Mouse (Mus musculus): ENCODE measurements around the gene Mum1l1. TPM values are rescaled to one million over a fixed set of nuclear protein-coding genes. Genes with fewer than 3 reads are reported as not detected.

Gene Mum1l1
- polyA plus RNA-seq, 1 experiment from 2014 or later: 1.7 TPM

DNA sequence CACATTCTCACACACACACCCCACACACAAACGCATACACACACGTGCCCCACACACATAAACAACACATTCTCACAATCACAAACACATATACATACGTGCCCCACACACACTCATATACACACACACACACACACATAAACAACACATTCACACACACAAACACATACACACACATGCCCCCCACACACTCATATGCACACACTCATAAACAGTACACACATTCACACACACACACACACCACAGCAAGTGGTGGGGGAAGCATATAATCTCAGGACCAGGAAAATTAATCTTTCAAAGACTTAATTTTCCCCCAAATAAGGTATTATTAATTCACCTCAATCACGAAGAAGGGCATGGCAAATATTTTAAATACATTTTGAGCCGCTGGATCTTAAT lies 6.6 kb downstream of the Mum1l1 start:
- Histone ChIP-seq H3K27me3 (ENCODE audit: insufficient read depth, low read length) (no peaks in the 10 kb centered on the region), H3K4me1 (ENCODE audit: insufficient read depth) (no peaks in the 10 kb centered on the region), H3K27ac (ENCODE audit: low read depth) (no peak overlapping the region), H3K9me3 (ENCODE audit: low read length) (no peaks in the 10 kb centered on the region), H3K36me3 (replicated peaks; ENCODE audit: insufficient read depth, low read length) (no peaks in the 10 kb centered on the region), H3K4me3 (ENCODE audit: low read depth, low read length) (no peak overlapping the region), H3K4me2 (ENCODE audit: low read depth, low read length) (no peak overlapping the region), H3K9ac (replicated peaks) (no peak overlapping the region)
- no peak for DNase-seq
- TF ChIP-seq EP300 (IDR thresholded peaks at IDR 0.05; ENCODE audit: low read depth): no peak
- no peak for TF ChIP-seq CTCF (IDR thresholded peaks at IDR 0.05; ENCODE audit: low read depth)
- 67% methylated on average over 5 of the region's 5 CpGs for WGBS (ENCODE audit: insufficient replicate concordance)
- no peak for ATAC-seq

DNA sequence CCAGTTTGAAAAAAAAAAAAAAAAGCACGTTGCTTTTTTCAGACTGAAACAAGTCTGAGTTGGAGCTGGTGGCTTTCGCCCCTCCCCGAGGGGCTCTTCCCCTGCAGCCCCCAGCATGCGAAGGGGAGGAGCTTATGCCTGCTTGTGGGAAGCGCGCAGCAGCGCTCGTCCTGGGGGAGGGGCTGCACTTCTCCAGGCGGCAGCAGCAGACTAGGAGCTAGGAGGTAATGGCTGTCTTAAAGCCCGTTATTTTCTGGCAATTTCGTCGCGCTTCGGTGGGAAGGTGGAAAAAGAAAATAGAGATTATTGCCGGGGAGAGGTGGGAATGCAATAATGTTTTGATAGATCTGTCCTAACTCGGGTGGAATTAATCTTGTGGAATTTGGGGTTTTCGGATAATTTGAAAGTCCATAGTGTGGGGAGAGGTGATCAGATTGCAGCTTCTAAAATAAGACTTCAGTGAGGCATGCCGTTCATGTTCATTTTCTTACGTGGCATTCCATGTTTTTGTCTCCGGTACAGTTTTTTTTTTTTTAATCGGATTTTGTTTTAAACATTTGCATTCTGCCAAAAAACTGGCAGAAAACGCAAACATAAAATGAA lies 7.2 kb downstream of the Mum1l1 start:
- Histone ChIP-seq H3K9me3 (ENCODE audit: low read length) (no peaks in the 10 kb centered on the region), H3K4me3 (ENCODE audit: low read depth, low read length) (peak overlapping the region; percentile 33), H3K27me3 (ENCODE audit: insufficient read depth, low read length) (no peaks in the 10 kb centered on the region), H3K36me3 (replicated peaks; ENCODE audit: insufficient read depth, low read length) (no peaks in the 10 kb centered on the region), H3K4me1 (ENCODE audit: insufficient read depth) (no peaks in the 10 kb centered on the region), H3K4me2 (ENCODE audit: low read depth, low read length) (peak overlapping the region; percentile 70), H3K27ac (ENCODE audit: low read depth) (no peak overlapping the region), H3K9ac (replicated peaks) (no peak overlapping the region)
- TF ChIP-seq EP300 (IDR thresholded peaks at IDR 0.05; ENCODE audit: low read depth) (no peak), CTCF (IDR thresholded peaks at IDR 0.05; ENCODE audit: low read depth) (no peak)
- peak; percentile 28 for DNase-seq
- no peak for ATAC-seq
- WGBS (ENCODE audit: insufficient replicate concordance): 12% methylated on average over 22 of the region's 22 CpGs

DNA sequence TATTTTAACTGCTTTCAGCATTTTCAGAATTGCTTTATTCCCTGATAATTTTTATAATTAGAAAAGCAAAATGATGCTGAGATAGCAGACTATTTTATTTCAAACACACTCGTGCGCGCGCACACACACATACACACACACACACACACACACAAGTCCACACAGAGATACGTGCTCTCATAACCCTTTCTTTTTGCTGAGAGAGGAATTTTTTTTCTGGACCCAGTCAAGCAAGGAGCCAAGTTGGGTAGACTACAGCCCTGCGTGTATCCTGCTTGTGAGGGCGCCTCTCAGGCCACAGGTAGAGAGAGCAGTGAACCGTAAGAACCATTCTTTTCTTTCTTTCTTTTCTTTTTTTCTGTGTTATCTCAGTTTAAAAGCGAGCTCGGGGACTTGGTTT lies 7.9 kb downstream of the Mum1l1 start:
- Histone ChIP-seq H3K27ac (ENCODE audit: low read depth) (no peak overlapping the region), H3K27me3 (ENCODE audit: insufficient read depth, low read length) (no peaks in the 10 kb centered on the region), H3K9ac (replicated peaks) (no peak overlapping the region), H3K36me3 (replicated peaks; ENCODE audit: insufficient read depth, low read length) (no peaks in the 10 kb centered on the region), H3K9me3 (ENCODE audit: low read length) (no peaks in the 10 kb centered on the region), H3K4me1 (ENCODE audit: insufficient read depth) (no peaks in the 10 kb centered on the region), H3K4me2 (ENCODE audit: low read depth, low read length) (peak overlapping the region; percentile 70; the same call in 1 of the 2 replicates), H3K4me3 (ENCODE audit: low read depth, low read length) (0 out of 2 replicates have a peak overlapping the region, but pooled peaks have one; percentile 33)
- no peak for ATAC-seq
- WGBS (ENCODE audit: insufficient replicate concordance): 63% methylated on average over 10 of the region's 10 CpGs
- no peak for TF ChIP-seq EP300 (IDR thresholded peaks at IDR 0.05; ENCODE audit: low read depth)
- no peak for TF ChIP-seq CTCF (IDR thresholded peaks at IDR 0.05; ENCODE audit: low read depth)
- no peak for DNase-seq

DNA sequence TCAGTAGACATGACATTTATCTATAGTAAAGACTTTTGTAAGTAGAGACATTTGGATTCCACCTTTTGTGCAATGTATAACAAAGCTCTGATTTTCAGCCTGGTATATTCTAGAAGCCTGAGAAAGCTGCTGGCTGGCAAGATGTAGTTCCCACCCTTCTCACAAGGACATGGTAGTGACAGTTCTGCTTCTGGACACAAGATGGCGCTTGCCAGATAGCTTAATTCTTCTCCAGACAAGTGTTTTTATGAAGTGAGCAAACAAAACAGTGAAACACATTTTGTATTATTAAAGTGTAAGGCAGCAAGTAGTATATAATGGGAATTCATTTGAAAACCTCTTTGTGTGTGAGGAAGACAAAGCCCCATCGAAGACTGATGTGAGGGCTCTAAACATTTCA lies 9.2 kb downstream of the Mum1l1 start:
- H3K4me2 ChIP-seq (ENCODE audit: low read depth, low read length): no peak overlapping the region
- ATAC-seq (no peak), DNase-seq (peak; percentile 19)
- no peaks in the 10 kb centered on the region for H3K4me1 ChIP-seq (ENCODE audit: insufficient read depth)
- H3K9me3 ChIP-seq (ENCODE audit: low read length): no peaks in the 10 kb centered on the region
- H3K4me3 ChIP-seq (ENCODE audit: low read depth, low read length): no peak overlapping the region
- H3K36me3 ChIP-seq (replicated peaks; ENCODE audit: insufficient read depth, low read length): no peaks in the 10 kb centered on the region
- H3K27me3 ChIP-seq (ENCODE audit: insufficient read depth, low read length): no peaks in the 10 kb centered on the region
- 29% methylated on average over 2 of the region's 2 CpGs for WGBS (ENCODE audit: insufficient replicate concordance)
- peak; percentile 66 for TF ChIP-seq CTCF (IDR thresholded peaks at IDR 0.05; ENCODE audit: low read depth)
- no peak for TF ChIP-seq EP300 (IDR thresholded peaks at IDR 0.05; ENCODE audit: low read depth)
- no peak overlapping the region for H3K27ac ChIP-seq (ENCODE audit: low read depth)
- no peak overlapping the region for H3K9ac ChIP-seq (replicated peaks)

DNA sequence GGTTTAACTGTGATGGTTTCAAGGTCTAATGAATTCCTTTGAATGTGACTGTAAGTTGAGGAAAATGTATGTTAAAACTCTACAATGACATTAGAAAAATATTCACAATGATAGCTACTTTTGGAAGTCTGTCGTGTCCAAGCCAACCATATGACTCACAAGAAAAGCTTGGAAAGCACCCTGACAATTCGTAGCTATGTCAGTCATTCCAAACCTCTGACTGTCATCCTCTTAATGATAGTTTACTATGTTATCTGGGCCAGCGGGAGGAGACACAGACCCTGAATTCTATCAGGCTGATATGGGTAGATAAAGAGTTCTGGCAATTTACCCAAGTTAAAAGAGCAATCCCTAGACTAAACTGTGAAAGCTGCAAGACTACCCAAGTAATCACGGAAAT lies 11.0 kb downstream of the Mum1l1 start:
- Histone ChIP-seq H3K4me1 (ENCODE audit: insufficient read depth) (no peaks in the 10 kb centered on the region), H3K27ac (ENCODE audit: low read depth) (no peak overlapping the region), H3K36me3 (replicated peaks; ENCODE audit: insufficient read depth, low read length) (no peaks in the 10 kb centered on the region), H3K4me3 (ENCODE audit: low read depth, low read length) (no peak overlapping the region), H3K27me3 (ENCODE audit: insufficient read depth, low read length) (no peaks in the 10 kb centered on the region), H3K9ac (replicated peaks) (no peak overlapping the region), H3K9me3 (ENCODE audit: low read length) (no peaks in the 10 kb centered on the region), H3K4me2 (ENCODE audit: low read depth, low read length) (no peak overlapping the region)
- no peak for DNase-seq
- 49% methylated on average over 4 of the region's 4 CpGs for WGBS (ENCODE audit: insufficient replicate concordance)
- no peak for ATAC-seq
- no peak for TF ChIP-seq CTCF (IDR thresholded peaks at IDR 0.05; ENCODE audit: low read depth)
- no peak for TF ChIP-seq EP300 (IDR thresholded peaks at IDR 0.05; ENCODE audit: low read depth)

DNA sequence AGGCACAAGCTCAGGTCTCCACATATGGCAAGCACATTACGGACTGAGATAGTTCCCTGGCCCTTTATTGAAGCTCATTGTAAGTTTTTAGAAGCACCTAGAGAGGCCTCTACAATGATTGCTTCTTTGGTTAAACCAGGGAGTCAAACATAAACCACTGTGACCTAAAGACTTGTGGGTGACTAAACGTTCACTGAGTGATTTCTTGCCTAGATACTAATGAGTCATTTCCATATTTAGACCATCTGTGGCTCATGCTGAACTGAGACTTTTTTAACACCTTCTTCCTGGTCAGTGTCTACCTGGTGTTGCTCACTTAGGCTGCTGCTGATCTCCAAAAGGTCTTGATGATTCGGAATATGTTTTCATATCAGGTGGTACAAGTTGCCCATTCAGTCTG lies 12.1 kb downstream of the Mum1l1 start:
- Histone ChIP-seq H3K36me3 (replicated peaks; ENCODE audit: insufficient read depth, low read length) (no peaks in the 10 kb centered on the region), H3K4me2 (ENCODE audit: low read depth, low read length) (no peak overlapping the region), H3K4me1 (ENCODE audit: insufficient read depth) (no peaks in the 10 kb centered on the region), H3K9me3 (ENCODE audit: low read length) (no peaks in the 10 kb centered on the region), H3K27ac (ENCODE audit: low read depth) (no peak overlapping the region), H3K4me3 (ENCODE audit: low read depth, low read length) (no peak overlapping the region), H3K9ac (replicated peaks) (no peak overlapping the region), H3K27me3 (ENCODE audit: insufficient read depth, low read length) (no peaks in the 10 kb centered on the region)
- no peak for ATAC-seq
- TF ChIP-seq EP300 (IDR thresholded peaks at IDR 0.05; ENCODE audit: low read depth) (no peak), CTCF (IDR thresholded peaks at IDR 0.05; ENCODE audit: low read depth) (no peak)
- no peak for DNase-seq
- WGBS (ENCODE audit: insufficient replicate concordance): 52% methylated on average over 3 of the region's 3 CpGs

All from liver, postnatal 0 days (tissue).